Mouse (Mus musculus): ENCODE results near the gene Slit3. TPM values are rescaled to one million over a fixed set of nuclear protein-coding genes. Genes with fewer than 3 reads are reported as not detected.

Gene Slit3
- total RNA-seq, 4 experiments from 2014 or later: 40.6 to 73.5 (median 56.6) TPM

DNA sequence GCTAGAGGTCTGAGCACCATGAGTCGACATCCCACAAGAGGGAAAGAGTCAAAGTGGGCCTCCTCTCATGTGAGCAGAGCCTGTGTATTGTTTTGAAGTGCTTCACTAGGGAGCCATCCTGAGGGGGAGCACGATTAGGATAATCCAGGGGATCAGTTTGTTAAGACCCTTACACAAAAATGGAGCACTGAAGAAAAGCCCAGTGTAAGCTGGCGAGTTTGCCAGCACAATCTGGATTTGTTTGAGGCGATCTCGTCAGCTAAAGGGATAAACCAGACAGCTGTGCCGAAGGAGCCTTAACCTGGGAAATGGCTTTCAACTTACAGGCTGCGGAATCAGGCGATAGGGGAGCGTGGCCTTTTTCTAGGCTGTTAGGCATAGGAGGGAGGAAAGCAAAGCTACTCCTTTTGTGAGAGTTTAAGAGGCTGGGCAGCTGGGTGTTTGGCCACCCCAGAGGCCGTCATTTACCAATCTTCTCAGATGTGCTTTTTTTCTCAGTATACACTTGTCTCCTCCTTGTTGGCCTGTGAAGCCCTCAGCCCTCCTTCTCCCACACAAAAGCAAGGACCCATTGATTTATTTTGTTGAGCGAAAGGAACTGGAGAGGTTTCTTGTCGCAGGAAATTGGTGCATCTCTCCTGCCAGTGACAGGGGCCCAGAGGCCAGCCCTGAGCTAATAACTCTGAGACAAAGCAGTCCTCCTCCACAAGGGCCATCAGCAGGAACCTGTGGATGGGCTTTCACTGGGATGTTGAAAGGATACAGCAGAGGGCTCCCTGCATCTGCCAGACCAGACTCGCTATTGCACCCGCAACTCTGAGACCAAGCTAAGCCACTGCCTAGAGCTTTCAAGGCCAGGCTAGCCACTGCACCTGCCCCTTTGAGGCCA is 472.4 kb downstream of the Slit3 start:
- no peak for DNase-seq

DNA sequence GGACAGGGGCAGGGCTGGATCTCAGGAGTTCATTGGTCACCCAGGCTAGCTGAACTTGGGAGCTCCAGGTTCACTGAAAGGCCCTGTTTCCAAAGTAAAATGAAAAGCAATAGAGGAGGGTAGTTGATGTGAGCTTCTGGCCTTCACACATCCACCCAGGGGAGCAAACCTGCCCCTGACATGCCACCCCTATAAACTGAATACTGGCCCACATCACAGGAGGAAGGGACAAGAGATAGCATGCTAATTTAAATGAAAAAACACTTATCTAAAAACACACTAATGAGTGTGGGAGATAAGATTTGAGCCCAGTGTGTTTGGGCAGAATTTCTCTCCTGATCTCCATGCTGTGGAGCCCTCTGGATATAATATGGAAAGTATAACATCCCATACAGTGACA is 475.0 kb downstream of the Slit3 start:
- no peak for DNase-seq

DNA sequence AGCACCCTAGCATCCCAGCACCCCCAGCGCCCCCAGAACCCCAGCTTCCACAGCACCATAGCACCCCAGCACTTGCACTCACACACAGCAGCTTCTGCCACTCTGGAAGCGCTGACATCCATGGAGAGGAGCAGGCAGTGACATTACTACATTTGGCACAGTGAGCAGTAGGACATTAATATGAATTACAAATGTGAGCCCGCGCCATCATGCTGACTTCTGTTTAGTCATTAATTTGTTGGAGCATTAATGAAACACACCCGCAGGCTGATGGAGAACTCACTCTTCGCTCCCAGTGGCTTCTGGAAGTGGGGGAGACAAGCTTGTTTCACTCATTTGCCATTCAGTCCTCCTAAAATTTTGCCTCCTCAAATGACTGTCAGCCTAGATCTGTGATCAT is 476.9 kb downstream of the Slit3 start:
- no peak for DNase-seq

DNA sequence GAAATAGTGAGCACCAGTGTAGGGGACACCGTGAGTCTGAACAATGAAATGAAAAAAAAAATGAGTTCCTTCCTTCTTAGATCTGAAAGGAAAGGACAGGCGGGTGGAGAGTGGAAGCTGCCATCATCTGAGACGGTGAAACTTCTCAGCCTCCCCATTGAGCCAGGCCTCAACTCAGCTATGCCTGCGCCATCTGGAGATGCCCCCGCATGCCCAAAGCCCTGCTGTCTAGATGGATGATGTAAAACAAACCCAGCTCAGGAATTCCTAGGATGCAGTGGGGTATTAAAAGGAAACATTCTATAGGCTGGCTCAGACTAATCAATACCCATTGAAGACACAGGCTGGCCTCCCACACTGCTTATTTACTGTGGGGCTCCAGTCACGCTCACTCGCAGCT is 477.7 kb downstream of the Slit3 start:
- no peak for DNase-seq

DNA sequence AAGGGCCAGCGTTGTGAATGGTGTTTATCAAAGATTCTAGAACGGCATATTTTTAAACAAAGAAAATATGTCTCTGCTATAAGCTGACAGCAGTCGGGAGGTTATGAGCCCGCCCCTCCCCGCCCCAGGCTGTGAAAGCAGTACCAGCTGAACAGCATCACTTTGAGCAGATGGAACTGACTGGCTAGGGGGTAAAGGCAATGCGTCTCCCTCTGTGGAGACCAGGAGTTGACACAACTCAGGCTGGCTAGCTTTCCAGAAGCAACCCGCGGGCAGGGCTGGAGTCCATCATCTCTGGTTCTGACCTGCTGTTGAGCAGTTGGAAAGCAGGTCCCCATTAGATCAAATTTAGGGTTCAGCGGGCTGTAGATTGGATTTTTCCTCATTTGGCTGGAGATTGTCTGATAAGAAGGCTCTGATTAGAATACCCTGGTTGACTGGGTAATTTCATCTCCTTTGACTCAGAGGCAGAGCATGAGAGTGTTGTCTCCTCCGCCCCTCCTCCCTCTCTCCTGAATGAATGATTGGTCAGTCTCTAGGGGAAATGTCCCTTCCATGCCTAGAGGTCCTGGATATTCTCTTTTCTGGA is 480.7 kb downstream of the Slit3 start:
- DNase-seq: no peak

DNA sequence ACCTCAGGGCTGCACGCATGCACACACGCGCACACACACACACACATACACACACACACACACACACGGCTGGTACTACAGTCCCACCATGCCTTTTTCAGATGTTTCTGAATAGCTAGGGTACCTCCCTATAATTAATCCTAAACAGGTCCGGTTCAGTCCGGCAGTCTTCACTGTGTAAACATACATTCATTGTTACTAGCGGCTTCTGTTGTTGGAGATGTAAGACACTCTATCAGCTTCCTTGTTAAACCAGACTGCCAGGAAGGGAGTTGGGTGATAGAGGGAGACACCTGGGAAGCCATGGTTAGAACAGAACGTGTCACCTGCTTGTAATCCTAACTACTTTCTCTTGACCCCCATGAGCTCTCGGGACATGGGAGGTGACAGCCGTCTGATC is 481.6 kb downstream of the Slit3 start:
- no peak for DNase-seq

DNA sequence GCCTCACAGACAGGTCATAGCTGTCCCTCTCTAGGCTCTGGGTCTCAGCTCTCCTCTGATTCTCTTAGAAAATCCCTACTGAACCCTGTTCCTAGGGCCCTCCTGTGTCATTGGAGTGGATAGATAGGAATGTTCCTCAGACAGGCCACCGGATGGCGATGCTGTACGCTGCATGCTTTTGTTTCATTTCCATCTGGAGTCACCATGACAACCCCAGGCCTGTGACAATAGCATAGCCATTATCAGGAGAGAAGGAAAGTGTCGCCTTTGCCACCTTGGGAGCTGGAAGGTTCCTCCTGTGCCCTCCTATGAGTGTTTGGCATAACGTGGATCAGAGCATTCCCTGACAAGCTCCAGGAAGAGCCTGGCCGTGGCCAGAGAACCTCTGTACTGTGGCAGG is 482.9 kb downstream of the Slit3 start:
- no peak for DNase-seq

DNA sequence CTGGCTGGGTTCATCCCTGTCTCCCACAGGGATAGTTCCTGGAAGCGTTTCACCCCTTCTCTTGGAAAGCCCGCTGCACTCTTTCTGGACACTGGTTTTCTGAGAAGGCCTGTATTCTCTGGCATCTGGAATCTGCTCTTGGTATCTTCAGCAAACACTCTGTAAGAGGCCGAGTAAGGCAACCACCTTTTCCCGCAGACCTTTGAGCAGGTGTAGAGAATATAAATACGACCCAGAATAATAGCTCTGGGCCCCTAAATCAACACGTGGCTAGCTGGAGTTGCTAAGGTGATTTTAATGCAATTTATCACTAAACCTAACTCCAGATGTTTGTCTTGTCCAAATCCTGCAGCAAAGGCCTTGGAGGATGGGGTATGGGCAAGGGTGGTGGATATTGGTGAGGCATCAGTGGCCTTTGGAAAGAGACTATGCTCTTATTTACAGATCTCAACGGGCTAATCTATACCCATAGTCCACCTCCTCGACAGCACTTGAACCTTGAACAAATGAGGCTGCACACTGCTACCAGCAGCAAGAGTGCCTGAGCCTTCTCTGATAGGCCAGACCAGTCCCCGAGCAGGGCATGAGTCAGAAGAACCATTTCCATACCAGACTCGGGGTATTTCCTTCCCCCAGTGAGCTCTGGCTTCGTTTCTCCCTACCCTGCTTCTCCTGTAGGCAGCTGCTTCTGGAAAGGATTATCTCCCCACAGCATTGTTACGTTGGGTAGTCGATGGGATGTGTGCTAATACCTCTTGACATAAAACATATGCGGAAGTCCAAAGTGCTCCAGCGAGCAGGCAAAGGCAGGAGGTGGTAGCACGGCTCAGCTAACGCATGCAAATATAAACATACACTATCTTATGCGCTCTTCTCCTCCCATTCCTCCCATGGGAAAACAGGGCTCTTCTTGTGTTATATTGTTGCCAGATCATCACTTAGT is 484.1 kb downstream of the Slit3 start:
- no peak for DNase-seq

DNA sequence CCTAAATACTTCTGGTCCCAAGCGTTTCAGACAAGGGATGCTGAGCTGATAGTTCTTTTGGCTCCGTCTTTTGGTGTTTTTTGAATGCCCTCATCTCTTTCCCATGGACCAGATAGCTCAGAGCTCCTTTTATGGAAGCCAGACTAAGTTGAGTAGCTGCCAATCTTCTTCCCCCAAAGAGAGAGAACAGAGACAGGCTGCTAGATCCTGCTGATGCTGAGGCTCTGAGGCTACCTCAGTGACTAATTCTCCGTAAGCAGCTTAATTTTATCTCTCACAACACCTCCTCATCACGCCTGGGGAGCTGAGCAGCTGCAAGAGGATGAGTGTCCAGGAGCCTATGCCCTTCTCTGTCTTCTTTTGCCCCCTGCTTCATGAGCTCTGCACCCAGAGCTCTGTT is 486.2 kb downstream of the Slit3 start:
- DNase-seq: no peak

DNA sequence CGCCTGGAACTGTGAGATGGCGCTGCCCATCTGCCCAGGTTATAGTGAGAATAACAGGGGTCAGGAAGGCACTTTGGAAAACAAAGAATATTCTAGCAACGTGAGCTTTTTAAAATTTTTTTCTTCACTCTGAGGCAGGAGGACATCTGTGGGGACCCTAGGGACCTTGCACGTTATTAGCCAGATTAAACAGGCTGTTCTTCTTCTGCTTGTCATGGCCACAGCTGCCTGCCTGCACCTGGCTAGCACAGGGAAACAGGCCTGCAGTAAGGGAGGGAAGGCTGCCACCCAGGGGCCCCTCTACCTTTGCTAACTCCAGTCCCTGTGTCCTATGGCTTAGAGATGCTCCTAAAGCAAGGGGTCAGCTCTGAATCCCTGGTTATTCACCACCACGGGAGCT is 487.8 kb downstream of the Slit3 start:
- DNase-seq: no peak

DNA sequence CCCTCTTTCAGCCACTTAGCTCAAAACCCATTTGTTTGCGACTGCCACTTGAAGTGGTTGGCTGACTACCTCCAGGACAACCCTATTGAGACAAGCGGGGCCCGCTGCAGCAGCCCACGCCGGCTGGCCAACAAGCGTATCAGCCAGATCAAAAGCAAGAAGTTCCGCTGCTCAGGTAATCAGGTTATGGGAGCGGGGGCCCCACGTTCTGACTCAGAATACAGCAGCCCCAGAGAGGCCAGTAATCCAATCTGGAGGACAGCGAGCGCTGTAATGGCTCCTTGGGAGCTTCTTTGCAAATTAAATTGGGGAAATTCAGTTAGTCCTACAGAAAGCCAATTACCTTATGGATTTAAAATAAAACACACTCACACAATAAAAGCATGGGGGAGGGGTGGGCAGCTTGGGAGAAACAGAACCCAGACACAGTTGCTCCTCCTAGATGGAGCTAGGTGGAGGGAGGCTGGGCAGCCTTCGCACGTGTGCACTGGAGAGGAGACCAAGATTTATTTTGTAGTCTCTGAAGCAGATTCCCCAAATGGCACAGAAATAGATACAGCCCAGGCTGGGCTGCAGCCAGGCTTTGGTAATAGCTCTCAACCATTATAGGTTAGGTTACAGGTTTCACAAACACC is 491.4 kb downstream of the Slit3 start:
- no peak for DNase-seq

DNA sequence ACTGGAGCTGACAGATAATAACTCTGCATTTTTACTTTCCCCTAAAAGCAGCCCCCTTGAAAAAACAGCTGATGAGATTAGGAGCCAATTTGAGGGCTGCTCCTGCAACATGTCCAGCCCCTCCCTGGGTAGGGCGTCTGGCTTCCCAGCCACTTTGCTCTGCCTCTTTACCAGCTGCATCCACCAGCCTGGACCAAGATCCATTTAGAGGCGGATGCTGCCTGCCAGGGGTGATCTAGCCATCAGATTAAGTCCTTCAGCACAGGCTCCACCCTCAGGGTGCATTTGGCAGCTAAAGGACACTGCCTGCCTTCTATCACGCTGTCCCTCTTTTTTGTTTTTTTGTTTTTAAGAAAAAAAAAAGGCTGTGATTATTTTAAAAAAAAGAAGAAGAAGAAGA is 493.5 kb downstream of the Slit3 start:
- peak; percentile 44 for DNase-seq

DNA sequence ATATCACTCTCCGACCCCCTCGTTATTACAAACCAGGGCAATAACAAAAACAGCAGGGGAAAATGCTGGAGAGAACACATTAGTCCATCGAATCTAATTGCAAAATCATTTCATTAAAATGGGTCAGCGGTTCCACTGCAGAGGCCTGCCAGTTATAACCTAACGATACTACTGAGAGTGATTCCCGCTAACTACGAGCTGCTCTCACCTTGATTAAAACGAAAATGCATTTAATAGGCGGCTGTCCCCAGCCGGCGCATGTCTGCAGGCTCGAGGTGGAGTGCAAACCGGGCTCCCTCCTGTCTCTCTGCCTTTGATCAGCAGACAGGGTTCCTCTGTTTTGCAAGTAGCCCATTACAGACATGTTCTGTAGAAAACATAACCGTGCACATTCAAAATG is 498.4 kb downstream of the Slit3 start:
- DNase-seq: no peak

DNA sequence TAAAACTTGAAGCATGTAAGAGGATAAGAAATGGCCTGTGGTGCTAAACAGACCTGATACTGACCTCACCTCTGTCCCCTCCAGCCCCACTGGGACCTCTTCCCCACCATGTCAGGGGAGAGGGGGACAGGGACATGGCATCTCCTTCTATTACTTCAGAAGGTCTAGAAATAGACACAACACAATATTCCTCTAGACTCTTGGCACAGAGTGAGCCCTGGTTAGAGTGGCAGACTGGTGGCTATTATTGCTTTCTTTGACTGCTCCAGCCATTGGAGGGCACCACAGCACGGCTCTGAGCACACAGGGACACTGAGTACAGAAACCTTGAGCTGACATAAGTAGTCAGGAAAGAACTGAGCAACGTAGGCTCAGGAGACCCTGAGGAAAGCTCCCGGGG is 501.7 kb downstream of the Slit3 start:
- DNase-seq: no peak

DNA sequence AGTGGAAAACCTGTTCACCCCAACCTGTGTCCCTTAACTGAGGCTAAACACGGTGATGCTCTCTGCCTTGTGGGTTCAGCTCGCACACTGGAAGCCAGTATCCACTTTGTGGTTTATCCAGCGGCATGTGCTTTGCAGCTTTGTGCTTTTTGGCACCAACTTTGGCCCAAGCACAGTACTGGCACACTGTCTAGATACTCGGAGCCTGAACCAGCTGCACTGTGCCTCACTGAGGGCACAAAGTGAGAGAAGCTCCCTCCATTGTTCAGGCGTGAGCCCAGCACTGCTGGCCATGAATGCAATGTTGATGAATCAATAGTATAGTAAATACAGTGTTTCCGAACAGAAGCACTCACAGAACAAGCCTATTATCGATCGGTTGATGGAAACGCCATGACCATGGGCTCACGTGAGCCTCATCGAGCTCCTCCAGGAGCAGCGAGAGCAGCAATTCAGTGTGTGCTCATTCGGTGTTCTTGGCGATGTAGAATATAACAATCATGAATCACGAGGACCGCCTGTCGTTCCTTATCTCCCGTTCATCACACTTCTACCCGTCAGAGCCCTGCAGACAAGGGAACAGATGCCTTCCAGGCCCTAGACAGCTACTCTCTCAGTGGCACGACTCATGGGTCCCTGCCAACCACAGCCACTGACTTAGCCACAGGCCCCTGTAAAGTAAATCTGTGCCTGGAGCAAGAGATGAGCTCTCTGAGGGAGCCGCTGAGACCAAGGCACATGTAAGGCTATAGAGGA is 503.7 kb downstream of the Slit3 start:
- peak; percentile 30 for DNase-seq

DNA sequence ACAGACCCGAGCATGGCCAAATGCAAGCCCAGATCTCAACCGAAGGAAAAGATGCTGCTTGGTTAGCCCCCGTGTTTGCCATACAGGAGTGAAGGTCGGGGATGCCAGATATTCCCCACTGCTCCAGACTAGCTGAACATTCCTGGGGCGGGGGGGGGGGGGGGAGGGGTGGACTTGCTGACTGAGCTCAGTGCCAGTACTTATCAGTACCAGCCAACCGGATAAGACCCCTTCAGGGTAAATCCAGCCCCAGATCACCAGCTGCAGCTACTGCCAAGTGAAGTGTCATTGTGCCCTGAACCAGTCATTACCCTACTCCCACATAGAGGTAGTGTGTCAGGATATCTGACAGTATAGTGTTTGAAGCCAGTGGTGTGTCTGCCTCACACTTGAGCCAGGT is 504.6 kb downstream of the Slit3 start:
- DNase-seq: no peak

DNA sequence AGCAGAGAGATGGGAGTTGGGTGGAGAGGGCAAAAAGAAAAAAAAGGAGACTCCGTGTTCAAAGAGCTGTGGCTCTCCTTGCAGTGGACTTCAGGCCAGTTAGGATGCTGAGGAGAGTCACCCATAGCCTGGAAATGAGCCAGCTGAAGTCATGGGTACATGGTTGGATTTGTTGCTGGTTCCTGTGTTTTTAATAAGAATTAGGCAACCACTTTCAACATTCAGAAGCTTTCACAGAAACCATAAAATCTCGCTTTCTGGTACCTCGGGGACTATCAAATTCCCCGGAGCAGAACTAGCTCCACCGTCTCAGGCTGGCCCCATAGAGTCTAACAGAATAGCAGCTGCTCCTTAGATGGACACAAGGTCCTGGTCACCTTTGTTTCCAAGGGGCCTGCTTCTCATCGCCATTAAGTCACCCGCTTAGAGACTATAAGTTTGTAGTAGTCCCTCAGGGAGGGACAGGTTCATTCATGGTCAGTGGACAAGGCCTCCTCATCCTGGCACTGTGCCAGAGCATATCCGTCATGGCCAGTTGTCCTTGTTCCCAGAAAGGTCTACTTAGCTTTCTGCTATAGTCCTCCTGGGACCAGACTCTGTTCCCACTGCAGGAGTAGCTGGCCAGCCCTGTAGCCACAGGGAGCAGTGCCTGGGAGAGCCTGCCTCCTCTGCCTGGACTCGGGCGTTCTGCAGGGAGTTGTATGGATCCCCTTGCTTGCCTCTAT is 505.3 kb downstream of the Slit3 start:
- DNase-seq: peak; percentile 83

DNA sequence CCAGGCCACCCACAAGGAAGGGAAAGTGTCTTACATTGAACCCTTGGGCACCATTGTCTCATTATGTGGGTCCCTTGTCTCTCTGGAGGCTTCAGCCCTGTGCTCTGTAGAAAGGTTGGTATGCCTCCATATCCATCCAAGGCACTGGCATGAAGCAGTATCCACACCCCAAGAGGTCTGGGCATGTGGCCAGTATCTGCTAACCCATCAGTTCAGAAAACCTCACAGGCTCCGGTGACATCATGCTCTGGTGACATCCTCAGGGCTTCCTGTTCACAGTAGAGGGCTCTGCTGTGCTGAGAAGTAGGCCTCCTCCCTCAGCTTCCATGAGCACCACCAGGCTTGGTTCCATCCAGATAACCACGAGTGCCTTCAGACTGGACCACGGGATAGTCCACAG is 506.8 kb downstream of the Slit3 start:
- DNase-seq: peak; percentile 38

DNA sequence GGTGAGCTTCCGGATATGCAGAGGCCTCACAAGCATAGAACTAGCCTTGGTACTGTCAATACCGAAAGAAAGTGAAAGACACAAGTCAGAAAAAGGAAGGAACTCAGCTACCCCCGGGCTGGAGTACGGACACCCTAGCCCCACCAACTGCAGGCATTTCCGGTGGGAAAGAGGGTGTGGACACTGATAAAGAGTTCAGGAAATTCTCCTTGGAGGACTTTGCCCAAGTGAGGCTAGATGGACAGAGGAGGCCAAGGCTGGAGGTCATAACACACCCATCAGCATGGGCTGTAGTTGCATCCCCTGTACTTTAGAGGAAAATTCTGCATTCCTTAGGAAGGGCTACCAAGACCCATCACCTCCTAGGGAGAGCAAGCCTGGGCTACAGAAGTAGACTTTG is 511.2 kb downstream of the Slit3 start:
- DNase-seq: no peak

DNA sequence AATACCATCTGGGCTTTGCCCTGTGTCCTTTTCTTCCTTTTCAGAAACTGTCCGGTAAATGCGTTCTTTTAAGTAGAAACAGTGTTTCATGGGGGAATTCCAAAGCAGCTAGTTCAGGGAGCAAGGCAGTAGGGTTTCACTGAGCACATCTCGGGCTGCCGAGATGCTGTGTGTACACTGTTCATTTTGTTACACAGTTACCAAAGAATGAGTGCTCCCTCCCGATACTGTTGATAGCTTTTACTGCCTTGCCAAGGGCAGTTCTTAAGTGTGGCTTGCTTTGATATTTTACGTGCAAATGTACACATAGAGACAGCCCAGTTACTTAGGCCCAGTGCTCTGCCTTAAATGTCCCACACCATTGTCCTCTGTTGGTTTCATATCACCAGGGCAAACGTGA is 516.1 kb downstream of the Slit3 start:
- DNase-seq: no peak

DNA sequence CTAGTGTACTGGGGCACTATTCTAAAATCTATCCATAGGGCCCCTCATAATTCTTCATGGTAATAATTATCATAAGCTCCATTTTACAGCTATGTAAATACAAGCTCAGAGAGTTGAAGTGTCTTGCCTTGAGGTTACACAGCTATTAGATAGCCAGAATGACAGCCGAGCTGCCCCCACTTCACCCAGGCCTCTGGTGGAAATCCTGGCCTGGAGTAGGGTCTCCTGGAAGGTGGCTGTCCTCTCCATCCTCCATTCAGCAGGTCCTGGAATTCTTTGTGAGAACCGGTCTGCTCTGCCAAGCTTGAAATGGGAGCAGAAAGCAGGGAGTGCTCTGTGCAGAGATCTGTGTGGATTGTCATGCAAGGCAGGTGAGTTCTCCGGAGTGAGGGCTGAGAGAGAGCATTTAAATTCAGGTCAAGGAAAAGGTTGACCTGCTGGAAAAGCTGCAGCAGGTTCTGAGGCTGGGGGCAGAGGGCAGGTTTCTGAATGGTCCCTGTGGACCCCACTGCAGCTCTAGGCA is 517.9 kb downstream of the Slit3 start:
- no peak for DNase-seq
